Mouse (Mus musculus) cerebellum, adult 9-10 months (tissue): Measurements from ENCODE around the gene Kbtbd4.
"Not testable (repeated sequence)": the region's sequence is repeated elsewhere in the genome, so short reads cannot be mapped to it uniquely, and the experiment has no call there.

Source experiments
- DNase-seq: peaks from one replicate; pipeline ENCODE4 v3.0.0; 2022

The Kbtbd4 gene

DNA sequence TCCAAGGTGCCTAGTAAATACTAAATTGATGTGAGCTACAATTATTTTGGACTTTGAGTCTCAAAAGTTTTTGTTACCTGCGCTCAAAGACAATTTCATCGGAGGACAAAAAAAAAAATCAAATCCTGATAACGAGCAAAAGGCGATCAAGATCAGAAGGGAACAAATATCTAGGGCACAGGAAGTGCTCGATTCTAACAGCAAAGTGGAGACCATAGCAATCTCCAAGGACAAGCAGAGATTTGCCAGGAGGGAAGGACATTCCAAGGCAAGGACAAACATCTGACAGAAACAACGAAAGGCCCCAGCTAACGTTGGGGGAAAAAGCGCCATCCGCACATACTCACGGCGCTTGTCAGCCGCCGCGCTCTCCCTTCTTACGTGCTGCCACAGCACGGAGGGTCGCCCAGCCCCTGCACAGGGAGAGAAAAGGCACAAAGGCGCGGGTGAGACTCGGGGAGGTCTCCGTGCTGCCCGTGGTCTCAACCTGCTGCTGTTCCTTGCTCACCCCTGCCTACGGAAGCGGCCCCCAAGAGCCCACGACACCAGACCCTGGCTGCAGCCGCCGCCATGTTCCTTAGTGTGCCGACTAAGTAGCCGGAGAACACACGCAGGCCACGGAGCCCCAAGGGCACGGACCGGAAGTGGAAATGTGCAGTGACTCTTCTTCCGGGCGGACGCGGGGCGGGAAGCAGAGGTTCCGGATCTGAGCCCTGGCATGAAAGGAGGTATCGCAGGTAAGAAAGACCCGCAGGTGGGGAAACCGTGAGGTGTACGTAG, at the start of gene Kbtbd4, which contains the start of gene Ndufs3:
Gene Kbtbd4 (plus strand): TSS at position 665 of the 780 bp plus-strand sequence.
Gene Ndufs3 (minus strand): TSS at position 752 of the 780 bp plus-strand sequence.
- DNase-seq = peak; percentile 88

GRCm38 (mm10) chr2:90861486-90861885, 43.1 kb upstream of the Kbtbd4 start:
- DNase-seq = no peak

DNA sequence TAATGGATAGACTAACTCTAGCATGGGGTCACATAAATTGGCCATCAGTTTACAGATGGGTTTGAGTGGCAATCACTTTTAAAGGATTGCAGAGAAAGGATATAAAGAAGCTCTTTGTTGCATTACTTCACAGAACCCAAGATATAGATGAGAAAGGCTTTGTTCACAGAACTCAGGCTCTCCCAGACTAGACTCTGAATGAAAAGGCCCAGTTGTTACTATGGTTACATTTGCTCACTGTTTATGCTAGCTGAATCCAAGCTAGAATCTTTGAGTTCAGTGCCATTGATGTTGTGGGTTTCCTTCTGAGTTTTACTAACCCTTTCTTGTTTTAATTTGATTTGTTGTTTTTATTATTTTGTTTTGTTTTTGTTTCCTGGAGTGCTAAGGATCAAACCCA, 40.4 kb upstream of the Kbtbd4 start:
- no peak for DNase-seq

- DNase-seq = peak; percentile 89
Observed at GRCm38 (mm10) chr2:90866524-90866923, 38.0 kb upstream of the Kbtbd4 start.

DNA sequence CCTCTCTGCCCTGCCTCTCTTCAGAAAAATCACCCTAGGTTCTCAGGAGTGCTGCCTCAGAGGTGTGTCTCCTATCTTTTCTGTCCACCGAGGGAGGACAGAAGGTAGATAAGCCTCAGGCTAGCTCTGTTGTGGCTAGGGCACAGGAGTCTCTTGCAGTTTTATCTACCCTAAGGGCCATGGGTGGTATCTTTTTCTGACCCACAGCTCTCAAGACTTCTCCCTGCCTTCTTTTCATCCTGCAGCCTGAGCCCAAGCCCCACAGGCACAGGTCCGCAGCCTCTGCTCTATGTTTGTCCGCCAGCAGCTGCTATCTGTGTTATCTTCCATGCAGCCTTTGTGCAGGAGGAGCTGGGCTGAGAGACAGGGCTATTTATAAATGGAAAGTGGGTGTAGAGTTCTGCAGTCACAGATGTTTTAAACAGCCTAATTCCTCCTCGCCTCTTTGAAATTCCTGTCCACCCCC, 34.4 kb upstream of the Kbtbd4 start:
- no peak for DNase-seq

GRCm38 (mm10) chr2:90871180-90871961, 33.2 kb upstream of the Kbtbd4 start:
- DNase-seq = peak; percentile 72

DNA sequence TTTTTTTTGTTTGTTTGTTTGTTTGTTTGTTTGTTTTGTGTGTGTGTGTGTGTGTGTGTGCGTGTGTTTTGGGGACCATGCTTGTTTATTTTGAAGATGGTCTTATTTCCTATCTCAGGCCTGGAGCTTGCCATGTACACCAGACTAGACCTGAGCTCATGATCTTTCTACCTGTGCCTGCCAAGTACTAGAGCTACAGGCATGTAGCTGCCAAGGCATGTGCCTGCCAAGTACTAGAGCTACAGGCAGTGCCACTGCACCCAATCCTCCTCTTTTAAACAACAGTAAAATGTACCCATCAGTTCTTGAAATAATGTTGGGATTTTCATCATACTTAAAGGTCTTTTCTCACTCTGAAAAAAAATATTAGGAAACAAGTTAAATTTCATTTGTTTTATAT, 30.5 kb upstream of the Kbtbd4 start:
- no peak for DNase-seq

DNA sequence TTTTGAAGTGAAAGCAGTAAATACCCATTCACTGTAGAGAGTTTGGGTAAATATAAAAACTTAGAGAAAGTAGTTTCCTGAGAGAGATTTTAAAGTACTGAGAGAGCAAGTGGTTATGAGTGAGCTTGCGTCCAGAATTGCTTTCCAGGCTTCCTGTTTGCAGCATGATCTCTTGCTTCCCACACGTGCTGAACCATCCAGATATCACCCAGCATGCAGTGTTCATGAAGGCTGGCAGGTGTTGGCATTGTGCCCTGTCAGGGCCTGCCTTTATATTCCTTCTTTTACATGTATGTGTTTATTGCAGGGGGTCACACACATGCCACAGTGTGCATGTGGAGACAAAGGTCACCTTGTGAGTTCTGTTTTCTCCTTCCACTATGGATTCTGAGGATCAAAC, 29.3 kb upstream of the Kbtbd4 start:
- DNase-seq = no peak

DNA sequence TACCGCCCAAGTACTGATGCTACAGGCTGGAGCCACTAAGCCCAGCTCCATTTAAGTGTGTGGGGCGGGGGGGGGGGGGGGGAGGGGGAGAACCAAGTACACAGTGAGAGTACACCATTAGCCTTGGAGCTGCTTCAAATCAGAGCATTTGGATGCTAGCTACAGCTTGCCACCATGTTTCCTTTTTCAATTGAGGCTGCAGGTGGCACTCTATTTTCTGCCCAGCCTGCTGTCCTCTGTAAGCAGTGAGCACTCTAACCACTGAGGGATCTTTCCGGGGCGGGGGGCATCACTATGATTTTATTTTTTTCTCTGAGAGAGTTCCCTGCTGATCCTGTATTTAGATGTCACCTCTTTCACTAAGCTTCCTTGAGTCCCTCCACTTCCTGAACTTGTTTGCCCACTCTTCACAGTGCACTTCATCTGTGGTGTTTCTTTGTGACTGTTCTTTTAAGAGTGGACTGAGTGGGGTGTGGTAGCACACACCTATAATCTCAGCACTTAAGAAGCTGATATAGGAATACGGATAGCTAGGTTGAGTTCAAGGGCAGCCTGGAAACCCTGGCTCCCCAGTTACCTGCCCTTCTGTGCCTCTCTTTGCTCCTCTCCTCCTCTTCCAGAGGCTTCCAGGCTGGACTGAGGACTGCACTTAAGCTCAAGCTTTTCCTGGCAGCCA, 26.8 kb upstream of the Kbtbd4 start:
- no peak for DNase-seq

GRCm38 (mm10) chr2:90879419-90879818, 25.1 kb upstream of the Kbtbd4 start:
- no peak for DNase-seq

GRCm38 (mm10) chr2:90880144-90880785, 24.3 kb upstream of the Kbtbd4 start:
- no peak for DNase-seq

DNA sequence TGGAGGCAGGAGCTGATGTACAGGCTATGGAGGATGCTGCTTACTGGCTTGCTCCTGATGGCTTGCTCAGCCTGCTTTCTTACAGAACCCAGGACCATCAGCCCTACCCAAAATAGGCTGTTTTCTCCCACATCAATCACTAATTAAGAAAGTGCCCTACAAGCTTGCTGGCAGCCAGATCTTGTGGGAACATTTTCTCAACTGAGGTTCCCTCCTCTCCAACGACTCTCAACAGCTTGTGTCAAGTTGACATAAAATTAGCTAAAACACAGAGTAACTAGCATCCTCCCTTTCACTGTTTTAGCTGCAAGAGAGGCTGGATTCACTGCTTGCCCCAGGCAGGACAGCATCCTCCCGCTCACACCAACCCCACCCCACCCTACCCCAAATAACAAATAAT, 22.7 kb upstream of the Kbtbd4 start:
- DNase-seq = no peak

GRCm38 (mm10) chr2:90885218-90886041, 19.1 kb upstream of the Kbtbd4 start, which contains the start of gene C1qtnf4:
Gene C1qtnf4, plus strand, starts transcription at chr2:90885860.
- peak; percentile 66 for DNase-seq

DNA sequence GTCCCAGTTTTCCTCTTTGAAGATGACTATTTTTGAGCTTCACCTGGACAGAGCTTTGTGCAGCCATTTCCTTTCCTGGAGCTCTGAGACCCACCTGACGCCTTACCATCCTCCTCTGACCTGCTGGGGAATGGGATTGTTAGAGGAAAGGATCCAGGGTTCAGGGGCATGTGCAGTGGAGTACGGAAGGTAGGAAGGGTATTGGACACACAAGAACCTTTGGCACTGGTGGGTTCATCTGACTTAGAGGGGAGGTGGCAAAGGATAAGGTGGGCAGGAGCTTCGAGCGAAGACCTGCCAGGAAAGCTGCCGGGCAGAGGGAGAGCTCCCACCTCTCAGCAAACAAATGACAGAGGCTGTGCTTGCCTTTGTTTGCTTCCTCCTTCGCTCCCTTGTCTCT, 18.1 kb upstream of the Kbtbd4 start:
- DNase-seq = no peak

DNA sequence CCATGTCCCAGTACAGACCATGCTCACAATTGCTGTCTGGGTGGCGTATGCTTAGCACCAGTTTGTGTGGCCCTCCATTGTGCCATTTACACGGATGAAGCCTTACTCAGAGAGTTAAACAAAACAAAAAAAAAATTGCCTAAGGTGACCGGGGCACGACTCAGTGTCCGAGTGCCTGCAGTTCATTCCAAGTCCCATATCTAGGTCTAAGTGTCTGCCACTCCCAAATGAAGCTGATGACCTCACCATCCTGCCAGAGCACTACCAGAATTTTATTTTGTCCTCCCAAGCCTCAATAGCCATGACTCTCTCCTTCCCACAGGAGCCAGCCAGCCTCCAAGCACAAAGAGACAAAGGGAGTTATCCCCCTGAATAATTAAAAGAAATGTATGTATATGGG, 16.9 kb upstream of the Kbtbd4 start:
- DNase-seq = no peak

GRCm38 (mm10) chr2:90889550-90890548, 14.7 kb upstream of the Kbtbd4 start:
- DNase-seq = peak; percentile 62

DNA sequence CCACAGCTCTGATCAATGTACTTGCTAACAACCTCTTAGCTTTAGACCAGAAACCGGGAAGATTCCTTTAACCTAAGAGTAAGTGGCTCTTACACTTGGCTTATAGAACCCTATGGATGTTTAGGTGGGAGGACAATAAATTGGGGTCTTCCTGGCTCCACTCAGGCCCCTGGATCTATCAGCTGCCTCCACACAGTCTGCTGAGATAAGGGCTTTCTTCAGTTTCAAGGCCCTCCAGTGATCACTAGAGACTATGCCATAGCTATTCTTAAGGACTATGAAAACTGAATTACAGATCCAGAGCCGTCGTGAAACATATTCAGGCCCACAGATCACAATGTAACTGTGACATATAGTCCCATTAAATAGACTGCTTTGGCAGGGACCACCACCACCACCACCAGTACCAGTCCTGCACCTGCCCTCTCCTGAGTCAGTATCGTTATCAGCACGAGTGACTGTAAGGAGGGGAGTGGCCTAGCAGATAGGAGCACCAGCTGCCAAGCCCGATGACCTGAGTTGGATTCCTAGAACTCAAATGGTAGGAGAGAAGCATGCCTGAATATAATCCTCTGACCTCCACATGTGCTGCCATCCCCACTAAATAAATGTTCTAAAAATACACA, 10.8 kb upstream of the Kbtbd4 start:
- DNase-seq = no peak

DNA sequence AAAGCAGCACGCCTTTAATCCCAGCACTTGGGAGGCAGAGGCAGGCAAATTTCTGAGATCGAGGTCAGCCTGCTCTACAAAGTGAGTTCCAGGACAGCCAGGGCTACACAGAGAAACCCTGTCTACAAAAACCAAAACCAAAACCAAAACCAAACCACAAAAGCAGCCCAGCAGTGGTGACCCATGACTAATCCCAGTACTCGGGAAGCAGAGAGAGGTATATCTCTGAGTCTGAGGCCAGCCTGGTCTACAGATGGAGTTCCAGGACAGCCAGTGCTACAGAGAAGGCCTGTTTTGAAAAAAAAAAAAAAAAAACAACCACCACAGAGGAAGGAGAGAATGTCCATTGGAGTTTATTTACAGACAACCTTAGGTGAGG, 10.3 kb upstream of the Kbtbd4 start:
- not testable (repeated sequence) for DNase-seq

DNA sequence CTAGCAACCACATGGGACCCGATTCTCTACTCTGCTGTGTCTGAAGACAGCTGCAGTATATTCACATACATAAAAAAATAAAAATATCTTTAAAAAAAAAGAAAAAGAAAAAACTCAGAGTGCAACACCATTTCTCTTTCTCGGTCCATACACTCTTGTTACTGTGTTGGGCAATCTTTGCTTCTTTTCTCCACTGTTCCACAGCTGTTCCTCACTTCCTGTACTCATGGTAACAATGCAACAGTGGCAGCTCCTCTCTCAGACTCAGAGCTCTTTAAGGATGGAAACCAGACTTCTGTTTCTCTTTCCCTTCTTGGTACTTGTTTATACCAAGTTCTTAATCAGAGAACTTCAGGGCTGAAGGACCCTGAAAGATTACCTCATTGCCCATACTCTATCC, 1.1 kb upstream of the Kbtbd4 start:
- DNase-seq = no peak

GRCm38 (mm10) chr2:90904856-90905224, 300 bp downstream of the Kbtbd4 start:
- DNase-seq = no peak
